Mouse (Mus musculus) myocyte (in vitro differentiated cells): Measurements from ENCODE around the gene Mybph. TPM values are rescaled to one million over a fixed set of nuclear protein-coding genes. Genes with fewer than 3 reads are reported as not detected.

Source experiments
- H3K27me3 ChIP-seq: one replicate; pipeline ENCODE4 v1.6.1; 2011; ENCODE audit not compliant: control insufficient read depth, insufficient read depth, insufficient read length
- H3K36me3 ChIP-seq: one replicate; pipeline ENCODE4 v1.6.1; 2011; ENCODE audit not compliant: control insufficient read depth, insufficient read depth
- H3K4me2 ChIP-seq: one replicate; pipeline ENCODE4 v1.6.1; 2011; ENCODE audit warnings: low read depth, control low read depth
- H3K4me3 ChIP-seq: one replicate; pipeline ENCODE4 v1.5.1; 2011; ENCODE audit warnings: mild to moderate bottlenecking, control low read depth, moderate library complexity
- H3K79me2 ChIP-seq: one replicate; pipeline ENCODE4 v1.6.1; 2011; ENCODE audit not compliant: control insufficient read depth, insufficient read depth
- H3ac ChIP-seq: one replicate; pipeline ENCODE4 v1.6.1; 2011; ENCODE audit not compliant: control insufficient read depth, insufficient read length
- CEBPB ChIP-seq: IDR thresholded peaks from 2 replicates; pipeline ENCODE4 v1.6.1; 2011; ENCODE audit warnings: mild to moderate bottlenecking, moderate library complexity; ENCODE audit not compliant: poor library complexity, insufficient read depth, severe bottlenecking
- E2F4 ChIP-seq: IDR thresholded peaks from one replicate; pipeline ENCODE4 v1.6.1; 2011; ENCODE audit warnings: mild to moderate bottlenecking, control low read depth, moderate library complexity; ENCODE audit not compliant: insufficient read depth
- MAX ChIP-seq: IDR thresholded peaks from one replicate; pipeline ENCODE4 v1.6.1; 2011; ENCODE audit warnings: low read depth, mild to moderate bottlenecking, control low read depth
- MYOD1 ChIP-seq, 3 experiments: IDR thresholded peaks; one replicate each; pipeline ENCODE4 v1.6.1; 2011; ENCODE audit warnings: control low read depth in 2 of 3, low read depth in 2 of 3, mild to moderate bottlenecking in 2 of 3, moderate library complexity in 1 of 3; ENCODE audit not compliant: insufficient read length in 2 of 3, control insufficient read depth in 1 of 3
- MYOG ChIP-seq, 3 experiments: IDR thresholded peaks; one replicate each; pipeline ENCODE4 v1.6.1; 2011; ENCODE audit warnings: control low read depth in 2 of 3, low read depth in 2 of 3, mild to moderate bottlenecking in 2 of 3; ENCODE audit not compliant: insufficient read length in 2 of 3, control insufficient read depth in 1 of 3, insufficient read depth in 1 of 3
- POLR2A ChIP-seq: IDR thresholded peaks from one replicate; pipeline ENCODE4 v1.6.1; 2011; ENCODE audit warnings: low read depth, mild to moderate bottlenecking, control low read depth, moderate library complexity; ENCODE audit not compliant: insufficient read length
- POLR2AphosphoS2 ChIP-seq: IDR thresholded peaks from one replicate; pipeline ENCODE4 v1.6.1; 2011; ENCODE audit warnings: low read depth, control low read depth; ENCODE audit not compliant: insufficient read length
- REST ChIP-seq: IDR thresholded peaks from one replicate; pipeline ENCODE4 v1.6.1; 2011; ENCODE audit warnings: mild to moderate bottlenecking, control low read depth, moderate library complexity; ENCODE audit not compliant: insufficient read depth, insufficient read length
- SRF ChIP-seq: IDR thresholded peaks from one replicate; pipeline ENCODE4 v1.6.1; 2011; ENCODE audit warnings: low read depth; ENCODE audit not compliant: control insufficient read depth, insufficient read length
- TCF12 ChIP-seq: IDR thresholded peaks from one replicate; pipeline ENCODE4 v1.6.1; 2011; ENCODE audit warnings: mild to moderate bottlenecking, control low read depth; ENCODE audit not compliant: poor library complexity, insufficient read depth, severe bottlenecking
- TCF3 ChIP-seq: IDR thresholded peaks from one replicate; pipeline ENCODE4 v1.6.1; 2011; ENCODE audit warnings: low read depth, control low read depth; ENCODE audit not compliant: insufficient read length
- USF1 ChIP-seq: IDR thresholded peaks from one replicate; pipeline ENCODE4 v1.6.1; 2011; ENCODE audit warnings: low read depth, mild to moderate bottlenecking, control low read depth, moderate library complexity
- polyA plus RNA-seq: library from polyadenylated mRNA; unstranded; fragments of >200 nt; fragmentation: generic; extraction: Trizol; gene quantifications from one replicate; pipeline ENCODE4 v1.2.1, GENCODE M21; 2012; ENCODE audit warnings: missing spikeins

Mybph gene
- polyA plus RNA-seq, 1 experiment = 1,516 TPM

GRCm38 (mm10) chr1:134168567-134168966 lies 24.7 kb upstream of the Mybph start:
- Histone ChIP-seq H3K79me2 (no peaks in the 10 kb centered on the region), H3K36me3 (no peaks in the 10 kb centered on the region), H3K4me2 (no peak overlapping the region), H3ac (no peak overlapping the region), H3K4me3 (no peak overlapping the region), H3K27me3 (peaks cover 43% of the 10 kb centered on the region)
- TF ChIP-seq REST = no peak
- TF ChIP-seq POLR2A = no peak
- no peak for TF ChIP-seq E2F4

- peaks cover 45% of the 10 kb centered on the region for H3K27me3 ChIP-seq
- no peak overlapping the region for H3K4me3 ChIP-seq
- TF ChIP-seq TCF12 (no peak), POLR2A (no peak), MAX (no peak), TCF3 (no peak), MYOD1 (IDR thresholded peaks at IDR 0.05; ENCODE audit: control insufficient read depth in 1 of 3, insufficient read length in 2 of 3, low read depth in 2 of 3) (no peak), USF1 (no peak), REST (no peak), MYOG (IDR thresholded peaks at IDR 0.05; ENCODE audit: control insufficient read depth in 1 of 3, insufficient read depth in 1 of 3, insufficient read length in 2 of 3, low read depth in 2 of 3) (no peak), POLR2AphosphoS2 (no peak), E2F4 (no peak), SRF (no peak), CEBPB (no peak)
- H3K4me2 ChIP-seq = no peak overlapping the region
- no peaks in the 10 kb centered on the region for H3K36me3 ChIP-seq
- H3ac ChIP-seq = no peak overlapping the region
- no peaks in the 10 kb centered on the region for H3K79me2 ChIP-seq
Observed at GRCm38 (mm10) chr1:134168985-134169697, 24.1 kb upstream of the Mybph start.

GRCm38 (mm10) chr1:134173081-134173480 lies 20.2 kb upstream of the Mybph start:
- H3K36me3 ChIP-seq = no peaks in the 10 kb centered on the region
- H3K4me2 ChIP-seq = no peak overlapping the region
- TF ChIP-seq POLR2A (no peak), USF1 (no peak), TCF12 (no peak), REST (no peak), CEBPB (no peak), MYOD1 (IDR thresholded peaks at IDR 0.05; ENCODE audit: control insufficient read depth in 1 of 3, insufficient read length in 2 of 3, low read depth in 2 of 3) (no peak), MAX (no peak), SRF (no peak), POLR2AphosphoS2 (no peak), TCF3 (no peak), E2F4 (no peak)
- no peak overlapping the region for H3K4me3 ChIP-seq
- H3K27me3 ChIP-seq = peaks cover 64% of the 10 kb centered on the region
- no peak overlapping the region for H3ac ChIP-seq
- H3K79me2 ChIP-seq = no peaks in the 10 kb centered on the region

GRCm38 (mm10) chr1:134177976-134178375 lies 15.3 kb upstream of the Mybph start:
- Histone ChIP-seq H3ac (no peak overlapping the region), H3K4me2 (no peak overlapping the region), H3K36me3 (no peaks in the 10 kb centered on the region), H3K79me2 (no peaks in the 10 kb centered on the region), H3K27me3 (peaks cover 48% of the 10 kb centered on the region), H3K4me3 (no peak overlapping the region)
- TF ChIP-seq TCF12 = no peak
- no peak for TF ChIP-seq REST
- TF ChIP-seq POLR2A = no peak
- no peak for TF ChIP-seq MYOG (IDR thresholded peaks at IDR 0.05; ENCODE audit: control insufficient read depth in 1 of 3, insufficient read depth in 1 of 3, insufficient read length in 2 of 3, low read depth in 2 of 3)
- no peak for TF ChIP-seq SRF
- TF ChIP-seq USF1 = no peak

DNA sequence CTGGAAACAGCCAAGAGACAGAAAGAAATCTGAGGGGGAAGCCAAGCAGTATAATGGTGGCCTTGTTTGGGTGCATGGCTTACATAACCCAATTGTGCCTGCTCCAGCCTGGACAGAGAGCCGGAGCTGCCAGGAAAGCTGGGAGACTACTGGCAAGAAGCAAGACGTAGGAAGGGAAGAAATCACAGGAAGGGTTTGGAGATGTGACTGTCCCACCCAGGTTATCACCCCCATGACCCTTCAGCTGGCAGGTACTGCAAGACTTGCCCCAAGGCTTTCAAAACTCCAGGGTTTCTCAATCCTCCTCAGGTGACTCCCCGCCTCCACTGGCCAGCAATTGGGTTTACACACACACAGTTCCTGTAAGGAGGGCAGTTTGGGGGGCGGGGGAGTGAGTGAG lies 11.2 kb upstream of the Mybph start, which contains the start of gene Chil1:
TSS of gene Chil1 (plus strand) at position 152 of the 400 bp plus-strand sequence.
- H3K4me3 ChIP-seq = no peak within 1 kb of the TSS
- no peak within 1 kb of the TSS for H3K4me2 ChIP-seq
- no peaks in the 10 kb centered on the region for H3K36me3 ChIP-seq
- TF ChIP-seq E2F4 = no peak
- no peak for TF ChIP-seq TCF3
- no peak for TF ChIP-seq MYOD1 (IDR thresholded peaks at IDR 0.05; ENCODE audit: control insufficient read depth in 1 of 3, insufficient read length in 2 of 3, low read depth in 2 of 3)
- no peak for TF ChIP-seq CEBPB
- no peak for TF ChIP-seq TCF12
- TF ChIP-seq MAX = no peak
- no peak for TF ChIP-seq SRF
- no peak for TF ChIP-seq MYOG (IDR thresholded peaks at IDR 0.05; ENCODE audit: control insufficient read depth in 1 of 3, insufficient read depth in 1 of 3, insufficient read length in 2 of 3, low read depth in 2 of 3)
- no peak for TF ChIP-seq POLR2AphosphoS2
- TF ChIP-seq POLR2A = no peak
- TF ChIP-seq REST = no peak
- no peak for TF ChIP-seq USF1
- peaks cover 43% of the 10 kb centered on the region for H3K27me3 ChIP-seq
- H3K79me2 ChIP-seq = no peaks in the 10 kb centered on the region
- no peak within 1 kb of the TSS for H3ac ChIP-seq
